Mouse (Mus musculus) midbrain, embryonic 12.5 days (tissue): ENCODE measurements around the gene Raet1e. TPM values are rescaled to one million over a fixed set of nuclear protein-coding genes. Genes with fewer than 3 reads are reported as not detected.
"Not testable (repeated sequence)": the region's sequence is repeated elsewhere in the genome, so short reads cannot be mapped to it uniquely, and the experiment has no call there.

Experiments used
- ATAC-seq: fragments of 200-750 bp; cut with Nextera tagmentation; 2 replicates; pipeline ENCODE4 v1.8.0; 2017; ENCODE audit warnings: low read depth, moderate TSS enrichment, moderate library complexity; ENCODE audit not compliant: low FRiP score
- H3K27ac ChIP-seq: fragments of 300-500 bp; sonication (generic); replicated peaks from 2 replicates; pipeline ENCODE4 v1.5.1; 2016; ENCODE audit warnings: mild to moderate bottlenecking
- H3K27me3 ChIP-seq: fragments of 300-500 bp; sonication (generic); 2 replicates; pipeline ENCODE4 v1.6.1; 2016; ENCODE audit warnings: mild to moderate bottlenecking
- H3K36me3 ChIP-seq: fragments of 300-500 bp; sonication (generic); 2 replicates; pipeline ENCODE4 v1.6.1; 2016
- H3K4me1 ChIP-seq: fragments of 300-500 bp; sonication (generic); 2 replicates; pipeline ENCODE4 v1.6.1; 2016
- H3K4me2 ChIP-seq: fragments of 300-500 bp; sonication (generic); replicated peaks from 2 replicates; pipeline ENCODE4 v1.6.1; 2016; ENCODE audit warnings: mild to moderate bottlenecking, moderate library complexity
- H3K4me3 ChIP-seq: fragments of 300-500 bp; sonication (generic); 2 replicates; pipeline ENCODE4 v1.5.1; 2016; ENCODE audit warnings: mild to moderate bottlenecking
- H3K9ac ChIP-seq: fragments of 300-500 bp; sonication (generic); replicated peaks from 2 replicates; pipeline ENCODE4 v1.6.1; 2016; ENCODE audit warnings: mild to moderate bottlenecking, moderate library complexity
- H3K9me3 ChIP-seq: fragments of 300-500 bp; sonication (generic); 2 replicates; pipeline ENCODE4 v1.6.1; 2016; ENCODE audit warnings: mild to moderate bottlenecking
- WGBS: fragments of 180-500 bp; shearing (Covaris S2); methylation state at CpG from one replicate; pipeline ENCODE4 v1.1.7; 2016; 5-methylcytosine and 5-hydroxymethylcytosine counted together
- polyA plus RNA-seq: library from polyadenylated mRNA; unstranded; fragments of >200 nt; fragmentation: Nextera tagmentation; extraction: Ambion mirVana; gene quantifications from 2 replicates; pipeline ENCODE4 v1.2.1, GENCODE M21; 2016

Raet1e gene
- polyA plus RNA-seq, result 8.5 and 10.3 TPM in 2 replicates

- under 1% methylated on average over 43 of the region's 48 CpGs for WGBS
- H3K9ac ChIP-seq, H3K36me3 ChIP-seq, H3K9me3 ChIP-seq, H3K27ac ChIP-seq: not testable (repeated sequence)
- peaks cover 62% of the 10 kb centered on the region for H3K27me3 ChIP-seq
- peak within 1 kb of the TSS; percentile 64 for H3K4me2 ChIP-seq
- peak; percentile 77 for ATAC-seq
- peaks cover 12% of the 10 kb centered on the region; the same call in 1 of the 2 replicates for H3K4me1 ChIP-seq
- peak within 1 kb of the TSS; percentile 43 for H3K4me3 ChIP-seq
Observed at GRCm38 (mm10) chr10:22158310-22158999, at the start of gene Raet1e, which contains the start of gene H60b. Raet1e (plus strand) TSS chr10:22158569. H60b (plus strand) TSS chr10:22158586.

GRCm38 (mm10) chr10:22140665-22141280, 17.6 kb upstream of the Raet1e start:
- Histone ChIP-seq H3K4me1 (no peaks in the 10 kb centered on the region; the same call in 1 of the 2 replicates), H3K27me3 (no peaks in the 10 kb centered on the region), H3K4me3 (peak overlapping the region; percentile 43), H3K9ac (peak overlapping the region; percentile 73), H3K9me3 (0 out of 2 replicates have a peak, but pooled peaks cover 3% of the 10 kb centered on the region), H3K27ac (no peak overlapping the region), H3K36me3 (no peaks in the 10 kb centered on the region), H3K4me2 (peak overlapping the region; percentile 67)
- WGBS, result 2% methylated on average over 19 of the region's 19 CpGs
- peak; percentile 80 for ATAC-seq

- not testable (repeated sequence) for H3K4me1 ChIP-seq, H3K27me3 ChIP-seq, H3K27ac ChIP-seq, H3K9ac ChIP-seq, H3K4me3 ChIP-seq, H3K9me3 ChIP-seq, ATAC-seq, H3K4me2 ChIP-seq, H3K36me3 ChIP-seq
- WGBS, result 88% methylated on average over 1 of the region's 1 CpGs
Observed at GRCm38 (mm10) chr10:22142194-22142593, 16.2 kb upstream of the Raet1e start.

GRCm38 (mm10) chr10:22142926-22143325, 15.4 kb upstream of the Raet1e start:
- H3K4me2 ChIP-seq, result no peak overlapping the region
- 69% methylated on average over 5 of the region's 5 CpGs for WGBS
- no peak overlapping the region for H3K9ac ChIP-seq
- no peak overlapping the region for H3K4me3 ChIP-seq
- H3K36me3 ChIP-seq, result no peaks in the 10 kb centered on the region
- 0 out of 2 replicates have a peak, but pooled peaks cover 3% of the 10 kb centered on the region for H3K9me3 ChIP-seq
- H3K27me3 ChIP-seq, result no peaks in the 10 kb centered on the region
- no peak overlapping the region for H3K27ac ChIP-seq
- no peak for ATAC-seq
- no peaks in the 10 kb centered on the region; the same call in 1 of the 2 replicates for H3K4me1 ChIP-seq

- H3K4me1 ChIP-seq, result peaks cover 21% of the 10 kb centered on the region
- H3K4me3 ChIP-seq, result peak overlapping the region; percentile 68
- H3K9ac ChIP-seq, result peak overlapping the region; percentile 75
- ATAC-seq, result peak; percentile 84
- peaks cover 36% of the 10 kb centered on the region for H3K27me3 ChIP-seq
- no peaks in the 10 kb centered on the region for H3K36me3 ChIP-seq
- H3K27ac ChIP-seq, result peak overlapping the region; percentile 64
- H3K9me3 ChIP-seq, result no peaks in the 10 kb centered on the region
- under 1% methylated on average over 48 of the region's 50 CpGs for WGBS
- peak overlapping the region; percentile 88 for H3K4me2 ChIP-seq
Observed at GRCm38 (mm10) chr10:22148441-22149072, 9.8 kb upstream of the Raet1e start.

GRCm38 (mm10) chr10:22149073-22149690, 9.2 kb upstream of the Raet1e start, which contains the start of gene E030030I06Rik:
E030030I06Rik (minus strand) TSS chr10:22149270.
- H3K4me1 ChIP-seq, result peaks cover 21% of the 10 kb centered on the region
- peak within 1 kb of the TSS; percentile 75 for H3K9ac ChIP-seq
- H3K27me3 ChIP-seq, result peaks cover 42% of the 10 kb centered on the region
- peak within 1 kb of the TSS; percentile 88 for H3K4me2 ChIP-seq
- H3K4me3 ChIP-seq, result peak within 1 kb of the TSS; percentile 68
- WGBS, result under 1% methylated on average over 37 of the region's 37 CpGs
- H3K27ac ChIP-seq, result peak within 1 kb of the TSS; percentile 64
- H3K36me3 ChIP-seq, result no peaks in the 10 kb centered on the region
- ATAC-seq, result peak; percentile 66
- no peaks in the 10 kb centered on the region for H3K9me3 ChIP-seq

- ATAC-seq, result peak; percentile 31
- peak overlapping the region; percentile 75 for H3K9ac ChIP-seq
- under 1% methylated on average over 49 of the region's 50 CpGs for WGBS
- peaks cover 44% of the 10 kb centered on the region for H3K27me3 ChIP-seq
- H3K4me1 ChIP-seq, result peaks cover 21% of the 10 kb centered on the region
- peak overlapping the region; percentile 68 for H3K4me3 ChIP-seq
- no peak overlapping the region for H3K27ac ChIP-seq
- peak overlapping the region; percentile 88 for H3K4me2 ChIP-seq
- no peaks in the 10 kb centered on the region for H3K36me3 ChIP-seq
- no peaks in the 10 kb centered on the region for H3K9me3 ChIP-seq
Observed at GRCm38 (mm10) chr10:22149691-22150465, 8.5 kb upstream of the Raet1e start.

- peak overlapping the region; percentile 68 for H3K4me3 ChIP-seq
- ATAC-seq, result no peak
- peaks cover 51% of the 10 kb centered on the region for H3K27me3 ChIP-seq
- H3K9ac ChIP-seq, result no peak overlapping the region
- peaks cover 21% of the 10 kb centered on the region for H3K4me1 ChIP-seq
- H3K4me2 ChIP-seq, result peak overlapping the region; percentile 88
- no peaks in the 10 kb centered on the region for H3K9me3 ChIP-seq
- under 1% methylated on average over 27 of the region's 27 CpGs for WGBS
- H3K36me3 ChIP-seq, result no peaks in the 10 kb centered on the region
- no peak overlapping the region for H3K27ac ChIP-seq
Observed at GRCm38 (mm10) chr10:22150593-22150992, 7.8 kb upstream of the Raet1e start.

GRCm38 (mm10) chr10:22151056-22151862, 7.1 kb upstream of the Raet1e start:
- ATAC-seq, H3K36me3 ChIP-seq, H3K9me3 ChIP-seq, H3K27ac ChIP-seq, H3K9ac ChIP-seq: not testable (repeated sequence)
- Histone ChIP-seq H3K4me3 (peak overlapping the region; percentile 68), H3K4me1 (peaks cover 21% of the 10 kb centered on the region), H3K27me3 (peaks cover 58% of the 10 kb centered on the region), H3K4me2 (peak overlapping the region; percentile 88)
- WGBS, result 1% methylated on average over 53 of the region's 55 CpGs

- H3K9me3 ChIP-seq, ATAC-seq, H3K27ac ChIP-seq, H3K36me3 ChIP-seq, H3K9ac ChIP-seq: not testable (repeated sequence)
- H3K4me2 ChIP-seq, result peak overlapping the region; percentile 48; the same call in 1 of the 2 replicates
- WGBS, result 1% methylated on average over 11 of the region's 11 CpGs
- H3K27me3 ChIP-seq, result peaks cover 66% of the 10 kb centered on the region
- 0 out of 2 replicates have a peak overlapping the region, but pooled peaks have one; percentile 30 for H3K4me3 ChIP-seq
- peaks cover 21% of the 10 kb centered on the region for H3K4me1 ChIP-seq
Observed at GRCm38 (mm10) chr10:22151863-22152640, 6.3 kb upstream of the Raet1e start.
